Mouse (Mus musculus) adrenal gland, adult 10 weeks (tissue): Measurements from ENCODE around the gene Slc36a4. TPM values are rescaled to one million over a fixed set of nuclear protein-coding genes. Genes with fewer than 3 reads are reported as not detected.

Experiments used
- polyA plus RNA-seq: library from polyadenylated mRNA; stranded (reverse); fragments of 350-450 nt; fragmentation: Illumina TruSeq; extraction: RNeasy Lipid Tissue Mini Kit (QIAGEN cat#74804); gene quantifications from one replicate; pipeline ENCODE4 v1.2.3, GENCODE M21; 2014; ENCODE audit warnings: low read depth, low replicate concordance

Gene Slc36a4
- polyA plus RNA-seq = 54.1 TPM

DNA sequence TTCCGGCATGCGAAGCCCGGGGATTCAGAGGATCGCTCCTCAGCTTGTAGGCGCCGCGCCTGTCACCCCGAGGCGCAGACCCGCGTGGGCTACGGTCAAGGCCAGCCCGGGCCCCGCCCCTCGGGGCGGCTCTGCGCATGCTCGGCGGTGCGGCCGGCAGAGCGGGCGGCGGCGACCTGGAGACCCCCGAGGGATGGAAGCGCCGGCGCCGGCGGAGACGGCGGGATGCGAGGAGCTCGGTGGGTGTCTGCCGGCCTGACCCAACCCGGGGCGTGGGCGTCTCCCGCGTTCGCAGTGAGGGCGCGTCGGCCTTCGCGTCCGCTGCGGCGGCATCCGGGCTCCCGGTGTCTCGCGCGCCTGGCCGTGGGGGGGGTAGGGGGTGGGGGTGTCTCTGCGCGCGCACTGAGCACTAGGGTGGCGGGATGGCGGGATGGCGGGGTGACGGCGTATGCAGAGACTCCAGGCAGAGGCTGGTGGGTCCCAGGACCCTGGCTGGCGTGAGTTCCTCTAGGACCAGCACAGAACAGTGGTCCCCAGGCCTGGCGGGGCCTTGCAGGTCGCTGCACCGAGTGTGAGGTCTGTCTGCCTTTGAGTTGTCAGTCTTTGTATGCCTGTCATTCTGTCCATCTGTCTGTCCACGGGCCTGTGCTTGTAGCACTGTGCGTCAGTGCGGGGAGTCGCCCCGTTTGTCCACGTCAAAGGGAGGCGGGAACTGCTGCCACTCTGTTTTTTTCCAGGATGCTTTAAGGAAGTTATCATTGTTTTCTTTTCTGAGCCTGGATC is at the start of gene Slc36a4:
Gene Slc36a4, plus strand, starts transcription at position 140 of the 783 bp plus-strand sequence.

Other genes with a start within 250 kb of the Slc36a4 start
- gene Smco4, start 216.3 kb upstream of the Slc36a4 start, polyA plus RNA-seq = 6.1 TPM
- 0.47 TPM for gene Deup1, start 81.8 kb upstream of the Slc36a4 start, polyA plus RNA-seq
- gene Mtnr1b, start 164.8 kb downstream of the Slc36a4 start, polyA plus RNA-seq = not detected